Mouse (Mus musculus) forebrain, embryonic 15.5 days (tissue): ENCODE results near the gene Slc9a2. TPM values are rescaled to one million over a fixed set of nuclear protein-coding genes. Genes with fewer than 3 reads are reported as not detected.

Experiments
- ATAC-seq: fragments of 200-750 bp; cut with Nextera tagmentation; replicated peaks from 2 replicates; pipeline ENCODE4 v1.8.0; 2017; ENCODE audit warnings: mild to moderate bottlenecking, moderate TSS enrichment, moderate library complexity
- H3K27ac ChIP-seq: fragments of 300-500 bp; sonication (generic); replicated peaks from 2 replicates; pipeline ENCODE4 v1.5.1; 2015; ENCODE audit warnings: mild to moderate bottlenecking, inconsistent platforms
- H3K27me3 ChIP-seq: fragments of 300-500 bp; sonication (generic); 2 replicates; pipeline ENCODE4 v1.6.1; 2015; ENCODE audit warnings: inconsistent platforms
- H3K36me3 ChIP-seq: fragments of 300-500 bp; sonication (generic); 2 replicates; pipeline ENCODE4 v1.6.1; 2015; ENCODE audit warnings: mild to moderate bottlenecking, inconsistent platforms
- H3K4me1 ChIP-seq: fragments of 300-500 bp; sonication (generic); 2 replicates; pipeline ENCODE4 v1.6.1; 2015; ENCODE audit warnings: inconsistent platforms
- H3K4me2 ChIP-seq: fragments of 300-500 bp; sonication (generic); replicated peaks from 2 replicates; pipeline ENCODE4 v1.6.1; 2015; ENCODE audit warnings: mild to moderate bottlenecking, inconsistent platforms
- H3K4me3 ChIP-seq: fragments of 300-500 bp; sonication (generic); 2 replicates; pipeline ENCODE4 v1.5.1; 2015; ENCODE audit warnings: mild to moderate bottlenecking, inconsistent platforms
- H3K9ac ChIP-seq: fragments of 300-500 bp; sonication (generic); replicated peaks from 2 replicates; pipeline ENCODE4 v1.6.1; 2015; ENCODE audit warnings: mild to moderate bottlenecking, inconsistent platforms
- H3K9me3 ChIP-seq: fragments of 300-500 bp; sonication (generic); 2 replicates; pipeline ENCODE4 v1.6.1; 2016; ENCODE audit warnings: inconsistent platforms
- WGBS: fragments of 180-500 bp; shearing (Covaris S2); methylation state at CpG from one replicate; pipeline ENCODE4 v1.1.7; 2015; ENCODE audit warnings: mixed read lengths; 5-methylcytosine and 5-hydroxymethylcytosine counted together
- polyA plus RNA-seq: library from polyadenylated mRNA; unstranded; fragments of >200 nt; fragmentation: Nextera tagmentation; extraction: Ambion mirVana; gene quantifications from 2 replicates; pipeline ENCODE4 v1.2.1, GENCODE M21; 2015

Gene Slc9a2
- 0.09 and 0.13 TPM in 2 replicates for polyA plus RNA-seq

DNA sequence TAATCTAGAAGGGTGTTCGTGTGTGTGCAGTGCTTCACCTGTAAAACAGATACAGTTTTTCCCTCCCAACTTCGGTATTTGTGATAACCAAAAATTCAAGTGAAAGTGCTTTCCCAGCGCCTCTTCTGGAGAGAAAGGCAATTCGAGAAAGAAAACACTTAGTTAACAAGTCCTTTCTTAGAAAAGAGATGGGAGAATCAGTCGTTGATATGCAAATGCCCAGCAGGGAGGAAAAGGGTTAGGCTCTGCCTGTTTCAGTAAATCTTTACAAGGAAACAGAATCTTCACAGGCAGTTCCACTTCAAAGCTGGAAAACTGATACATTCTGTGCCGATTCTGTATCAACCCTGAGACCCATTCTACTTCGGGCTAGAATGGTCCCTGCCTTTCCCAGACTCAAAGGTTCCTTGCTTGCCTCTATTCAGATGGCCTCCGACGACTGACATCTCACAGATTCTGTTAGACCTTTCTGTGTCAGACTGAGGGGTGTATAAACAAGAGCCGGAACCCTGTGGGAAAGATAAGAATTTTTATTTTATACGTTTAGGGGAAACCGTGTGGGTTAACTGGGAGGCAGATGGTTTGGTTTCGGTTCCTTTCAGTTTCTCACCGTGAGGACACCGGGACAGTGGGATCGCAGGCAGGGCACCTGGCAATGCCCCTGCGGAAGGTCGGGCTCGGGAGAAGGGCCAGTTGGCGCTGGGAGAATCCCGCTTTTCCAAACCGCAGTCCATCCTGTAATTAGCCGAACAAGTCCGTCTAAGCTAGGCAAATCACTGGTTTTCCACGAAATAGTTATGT lies at the start of gene Slc9a2:
TSS of gene Slc9a2 (plus strand) at position 508 of the 801 bp plus-strand sequence.
- ATAC-seq = peak; percentile 1; the same call in 1 of the 2 replicates
- H3K4me3 ChIP-seq = peak within 1 kb of the TSS; percentile 64
- WGBS = 3% methylated on average over 25 of the region's 25 CpGs
- peaks cover 48% of the 10 kb centered on the region for H3K27me3 ChIP-seq
- no peaks in the 10 kb centered on the region for H3K9me3 ChIP-seq
- peak within 1 kb of the TSS; percentile 100 for H3K4me2 ChIP-seq
- H3K4me1 ChIP-seq = peaks cover 21% of the 10 kb centered on the region
- peak within 1 kb of the TSS; percentile 53 for H3K9ac ChIP-seq
- no peak within 1 kb of the TSS for H3K27ac ChIP-seq
- no peaks in the 10 kb centered on the region for H3K36me3 ChIP-seq

DNA sequence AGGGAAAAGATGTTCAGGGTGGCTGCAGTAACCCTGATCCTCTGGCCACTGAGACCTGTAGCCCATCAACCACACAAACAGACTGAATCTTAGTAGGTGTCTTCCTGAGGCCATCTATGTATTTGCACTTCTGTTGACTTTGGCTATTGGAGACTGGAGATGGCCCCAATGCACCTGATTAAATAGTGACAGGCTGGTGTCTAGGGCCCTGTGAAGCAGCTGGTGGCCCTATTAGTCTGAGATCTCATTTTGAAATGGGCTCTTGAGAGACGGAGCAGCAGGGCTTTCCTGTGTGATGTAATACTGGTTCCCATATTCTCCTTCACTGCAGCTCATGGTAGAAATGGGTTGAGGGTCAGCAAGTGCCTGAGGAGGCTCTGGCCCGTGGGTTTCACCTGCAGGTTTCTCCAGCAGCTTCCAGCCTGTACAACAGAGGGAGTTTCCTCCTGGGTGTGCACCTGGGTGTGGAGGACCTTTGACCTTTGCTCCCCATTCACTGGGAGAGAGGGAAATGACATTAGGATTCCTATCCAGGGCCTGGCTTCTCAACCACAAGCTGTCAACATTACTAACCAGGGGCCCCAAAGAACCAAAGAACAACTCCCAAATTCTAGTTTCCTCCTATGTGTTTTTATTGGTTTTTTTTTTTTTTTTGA lies 47.8 kb upstream of the Slc9a2 start:
- 64% methylated on average over 2 of the region's 2 CpGs for WGBS
- Histone ChIP-seq H3K27ac (no peak overlapping the region), H3K27me3 (no peaks in the 10 kb centered on the region), H3K9me3 (no peaks in the 10 kb centered on the region), H3K4me1 (no peaks in the 10 kb centered on the region), H3K4me2 (no peak overlapping the region), H3K9ac (no peak overlapping the region), H3K4me3 (no peak overlapping the region), H3K36me3 (no peaks in the 10 kb centered on the region)
- no peak for ATAC-seq

- Histone ChIP-seq H3K9me3 (no peaks in the 10 kb centered on the region), H3K9ac (no peak overlapping the region), H3K4me3 (no peak overlapping the region), H3K27me3 (no peaks in the 10 kb centered on the region), H3K27ac (no peak overlapping the region), H3K4me1 (no peaks in the 10 kb centered on the region), H3K36me3 (no peaks in the 10 kb centered on the region), H3K4me2 (no peak overlapping the region)
- WGBS = 69% methylated on average over 4 of the region's 4 CpGs
- no peak for ATAC-seq
Measured at GRCm38 (mm10) chr1:40634608-40635007, 45.8 kb upstream of the Slc9a2 start.

GRCm38 (mm10) chr1:40648234-40648633 lies 32.1 kb upstream of the Slc9a2 start:
- Histone ChIP-seq H3K4me1 (no peaks in the 10 kb centered on the region), H3K27me3 (no peaks in the 10 kb centered on the region), H3K4me3 (no peak overlapping the region), H3K36me3 (no peaks in the 10 kb centered on the region), H3K27ac (no peak overlapping the region), H3K9ac (no peak overlapping the region), H3K9me3 (no peaks in the 10 kb centered on the region), H3K4me2 (no peak overlapping the region)
- WGBS = 76% methylated on average over 2 of the region's 2 CpGs
- no peak for ATAC-seq

DNA sequence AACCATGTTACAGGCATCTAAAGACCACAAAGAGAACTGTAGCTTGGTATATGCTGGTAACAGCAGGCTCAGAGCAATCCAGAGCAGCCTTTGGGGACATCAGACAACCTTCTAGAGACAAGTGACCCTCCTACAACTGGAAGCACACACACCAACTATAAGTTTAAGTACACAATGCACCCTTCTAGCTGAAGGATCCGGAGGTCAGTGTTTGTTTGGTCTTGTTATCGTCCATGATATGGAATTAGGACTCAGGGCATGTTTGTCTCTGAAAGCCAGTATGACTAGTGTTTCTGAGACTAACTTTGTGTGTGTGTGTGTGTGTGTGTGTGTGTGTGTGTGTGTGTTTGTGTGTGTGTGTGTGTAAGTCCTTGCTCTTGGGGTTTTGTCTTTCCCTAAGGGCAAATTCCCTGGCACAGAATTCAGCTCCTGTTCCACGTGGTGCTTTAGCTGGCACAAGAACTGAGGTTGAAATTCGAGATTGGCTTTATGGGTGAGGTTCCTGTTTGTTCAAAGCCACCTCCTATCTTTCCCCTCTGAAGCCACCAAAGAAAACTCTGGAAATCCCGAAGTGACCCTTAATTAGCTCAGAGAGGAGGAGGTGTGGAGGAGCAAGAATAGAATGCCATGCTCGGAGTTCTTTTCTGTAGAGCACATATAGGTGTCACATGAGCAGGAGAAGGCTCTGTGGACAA lies 29.4 kb upstream of the Slc9a2 start:
- H3K4me1 ChIP-seq = no peaks in the 10 kb centered on the region
- no peak overlapping the region for H3K27ac ChIP-seq
- H3K4me2 ChIP-seq = no peak overlapping the region
- no peaks in the 10 kb centered on the region for H3K36me3 ChIP-seq
- H3K4me3 ChIP-seq = no peak overlapping the region
- H3K27me3 ChIP-seq = no peaks in the 10 kb centered on the region
- H3K9ac ChIP-seq = no peak overlapping the region
- no peaks in the 10 kb centered on the region for H3K9me3 ChIP-seq
- ATAC-seq = no peak
- WGBS = 66% methylated on average over 6 of the region's 6 CpGs

GRCm38 (mm10) chr1:40657035-40657434 lies 23.3 kb upstream of the Slc9a2 start:
- no peak for ATAC-seq
- H3K9me3 ChIP-seq = no peaks in the 10 kb centered on the region
- WGBS = 84% methylated on average over 4 of the region's 4 CpGs
- no peak overlapping the region for H3K9ac ChIP-seq
- H3K27ac ChIP-seq = no peak overlapping the region
- no peak overlapping the region for H3K4me2 ChIP-seq
- H3K27me3 ChIP-seq = no peaks in the 10 kb centered on the region
- H3K4me3 ChIP-seq = no peak overlapping the region
- H3K36me3 ChIP-seq = no peaks in the 10 kb centered on the region
- H3K4me1 ChIP-seq = no peaks in the 10 kb centered on the region

GRCm38 (mm10) chr1:40657978-40658496 lies 22.3 kb upstream of the Slc9a2 start:
- H3K4me3 ChIP-seq = no peak overlapping the region
- no peaks in the 10 kb centered on the region for H3K27me3 ChIP-seq
- H3K9me3 ChIP-seq = no peaks in the 10 kb centered on the region
- no peaks in the 10 kb centered on the region for H3K36me3 ChIP-seq
- 51% methylated on average over 8 of the region's 8 CpGs for WGBS
- no peak overlapping the region for H3K9ac ChIP-seq
- no peak for ATAC-seq
- H3K27ac ChIP-seq = no peak overlapping the region
- H3K4me2 ChIP-seq = no peak overlapping the region
- no peaks in the 10 kb centered on the region for H3K4me1 ChIP-seq

DNA sequence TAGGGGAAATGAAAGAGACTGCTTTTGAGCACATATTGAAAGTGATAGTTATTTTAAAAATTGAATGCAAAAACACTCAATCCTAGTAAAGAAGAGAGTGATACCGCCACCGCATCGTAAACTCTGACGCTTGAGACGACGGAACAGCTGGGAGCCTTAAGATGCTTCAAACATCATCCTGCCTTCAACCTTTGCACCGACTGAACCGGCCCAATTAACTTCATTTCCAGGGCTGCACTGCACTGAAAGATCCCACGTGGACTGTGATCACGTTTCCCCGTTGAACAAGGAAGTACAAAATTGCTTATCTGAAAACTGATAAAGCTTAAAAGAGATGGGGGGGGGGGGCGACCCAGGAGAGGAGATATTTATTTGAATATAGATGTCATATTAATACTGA lies 21.4 kb upstream of the Slc9a2 start:
- no peak for ATAC-seq
- Histone ChIP-seq H3K9ac (no peak overlapping the region), H3K27ac (no peak overlapping the region), H3K4me1 (no peaks in the 10 kb centered on the region), H3K27me3 (no peaks in the 10 kb centered on the region), H3K4me3 (no peak overlapping the region), H3K4me2 (no peak overlapping the region), H3K9me3 (no peaks in the 10 kb centered on the region), H3K36me3 (no peaks in the 10 kb centered on the region)
- 71% methylated on average over 12 of the region's 12 CpGs for WGBS

- Histone ChIP-seq H3K27me3 (no peaks in the 10 kb centered on the region), H3K4me3 (no peak overlapping the region), H3K9ac (no peak overlapping the region), H3K4me2 (no peak overlapping the region), H3K36me3 (no peaks in the 10 kb centered on the region), H3K9me3 (no peaks in the 10 kb centered on the region), H3K4me1 (no peaks in the 10 kb centered on the region), H3K27ac (no peak overlapping the region)
- ATAC-seq = no peak
- 85% methylated on average over 9 of the region's 9 CpGs for WGBS
Measured at GRCm38 (mm10) chr1:40659496-40659895, 20.9 kb upstream of the Slc9a2 start.

GRCm38 (mm10) chr1:40660838-40661237 lies 19.5 kb upstream of the Slc9a2 start:
- ATAC-seq = no peak

GRCm38 (mm10) chr1:40665401-40666370 lies 14.7 kb upstream of the Slc9a2 start:
- H3K4me2 ChIP-seq = no peak overlapping the region
- H3K9ac ChIP-seq = no peak overlapping the region
- H3K27ac ChIP-seq = no peak overlapping the region
- no peaks in the 10 kb centered on the region for H3K27me3 ChIP-seq
- no peak overlapping the region for H3K4me3 ChIP-seq
- no peaks in the 10 kb centered on the region for H3K9me3 ChIP-seq
- WGBS = 51% methylated on average over 12 of the region's 12 CpGs
- H3K4me1 ChIP-seq = no peaks in the 10 kb centered on the region
- ATAC-seq = no peak
- no peaks in the 10 kb centered on the region for H3K36me3 ChIP-seq

More at GRCm38 (mm10) chr1:40660838-40661237, 19.5 kb upstream of the Slc9a2 start:
- WGBS = 95% methylated on average over 6 of the region's 6 CpGs
- Histone ChIP-seq H3K36me3 (no peaks in the 10 kb centered on the region), H3K4me2 (no peak overlapping the region), H3K27ac (no peak overlapping the region), H3K9me3 (no peaks in the 10 kb centered on the region), H3K9ac (no peak overlapping the region), H3K4me1 (no peaks in the 10 kb centered on the region), H3K27me3 (no peaks in the 10 kb centered on the region), H3K4me3 (no peak overlapping the region)
